Mouse (Mus musculus): ENCODE results near the gene Hist2h2bb. TPM values are rescaled to one million over a fixed set of nuclear protein-coding genes. Genes with fewer than 3 reads are reported as not detected.
A peak's percentile ranks its signal among the peaks of the same experiment; 100 is the strongest.
"Not testable (repeated sequence)": the region's sequence is repeated elsewhere in the genome, so short reads cannot be mapped to it uniquely, and the experiment has no call there.

The Hist2h2bb gene
- polyA plus RNA-seq, 1 experiment from 2014 or later, result 5.3 TPM

GRCm38 (mm10) chr3:96273591-96274465, 4.3 kb downstream of the Hist2h2bb start:
- ATAC-seq, result no peak
- 89% methylated on average over 17 of the region's 17 CpGs for WGBS
- H3K4me1 ChIP-seq (ENCODE audit: control insufficient read depth, insufficient read depth, low read length), result peaks cover 3% of the 10 kb centered on the region
- no peak overlapping the region for H3K4me2 ChIP-seq (ENCODE audit: low read depth, low read length)
- no peaks in the 10 kb centered on the region for H3K27me3 ChIP-seq (replicated peaks; ENCODE audit: control insufficient read depth, insufficient read depth, low read length)
- H3K4me3 ChIP-seq (ENCODE audit: low read length), result no peak overlapping the region
- no peaks in the 10 kb centered on the region for H3K36me3 ChIP-seq (ENCODE audit: control insufficient read depth, insufficient read depth, low read length)
- no peak overlapping the region for H3K27ac ChIP-seq (ENCODE audit: low read length)
- no peaks in the 10 kb centered on the region for H3K9me3 ChIP-seq (ENCODE audit: control insufficient read depth, low read length)
- H3K9ac ChIP-seq (ENCODE audit: low read depth, low read length), result no peak overlapping the region

GRCm38 (mm10) chr3:96277428-96277799, 7.9 kb downstream of the Hist2h2bb start:
- peak overlapping the region; percentile 38 for H3K27ac ChIP-seq (ENCODE audit: low read length)
- H3K4me1 ChIP-seq (ENCODE audit: control insufficient read depth, insufficient read depth, low read length), result no peaks in the 10 kb centered on the region; the same call in 1 of the 2 replicates
- WGBS, result 15% methylated on average over 8 of the region's 8 CpGs
- H3K9ac ChIP-seq (ENCODE audit: low read depth, low read length), result peak overlapping the region; percentile 76
- H3K27me3 ChIP-seq (replicated peaks; ENCODE audit: control insufficient read depth, insufficient read depth, low read length), result no peaks in the 10 kb centered on the region
- peak overlapping the region; percentile 91 for H3K4me2 ChIP-seq (ENCODE audit: low read depth, low read length)
- no peaks in the 10 kb centered on the region for H3K9me3 ChIP-seq (ENCODE audit: control insufficient read depth, low read length)
- peak; percentile 51 for ATAC-seq
- no peaks in the 10 kb centered on the region for H3K36me3 ChIP-seq (ENCODE audit: control insufficient read depth, insufficient read depth, low read length)
- peak overlapping the region; percentile 60 for H3K4me3 ChIP-seq (ENCODE audit: low read length)

GRCm38 (mm10) chr3:96277800-96278624, 8.5 kb downstream of the Hist2h2bb start:
- H3K4me1 ChIP-seq (ENCODE audit: control insufficient read depth, insufficient read depth, low read length), result no peaks in the 10 kb centered on the region; the same call in 1 of the 2 replicates
- peak; percentile 95 for ATAC-seq
- no peaks in the 10 kb centered on the region for H3K9me3 ChIP-seq (ENCODE audit: control insufficient read depth, low read length)
- peak overlapping the region; percentile 60 for H3K4me3 ChIP-seq (ENCODE audit: low read length)
- H3K27me3 ChIP-seq (replicated peaks; ENCODE audit: control insufficient read depth, insufficient read depth, low read length), result no peaks in the 10 kb centered on the region
- peak overlapping the region; percentile 82 for H3K27ac ChIP-seq (ENCODE audit: low read length)
- H3K9ac ChIP-seq (ENCODE audit: low read depth, low read length), result peak overlapping the region; percentile 76
- H3K4me2 ChIP-seq (ENCODE audit: low read depth, low read length), result peak overlapping the region; percentile 91
- H3K36me3 ChIP-seq (ENCODE audit: control insufficient read depth, insufficient read depth, low read length), result no peaks in the 10 kb centered on the region
- WGBS, result under 1% methylated on average over 49 of the region's 49 CpGs

- H3K27me3 ChIP-seq (replicated peaks; ENCODE audit: control insufficient read depth, insufficient read depth, low read length), result 0 out of 2 replicates have a peak, but pooled peaks cover 3% of the 10 kb centered on the region
- ATAC-seq, result no peak
- no peak overlapping the region for H3K27ac ChIP-seq (ENCODE audit: low read length)
- H3K4me1 ChIP-seq (ENCODE audit: control insufficient read depth, insufficient read depth, low read length), result no peaks in the 10 kb centered on the region; the same call in 1 of the 2 replicates
- no peak overlapping the region for H3K4me3 ChIP-seq (ENCODE audit: low read length)
- no peaks in the 10 kb centered on the region for H3K9me3 ChIP-seq (ENCODE audit: control insufficient read depth, low read length)
- H3K9ac ChIP-seq (ENCODE audit: low read depth, low read length), result no peak overlapping the region
- H3K4me2 ChIP-seq (ENCODE audit: low read depth, low read length), result no peak overlapping the region
- no peaks in the 10 kb centered on the region for H3K36me3 ChIP-seq (ENCODE audit: control insufficient read depth, insufficient read depth, low read length)
- WGBS, result 53% methylated on average over 6 of the region's 6 CpGs
Measured at GRCm38 (mm10) chr3:96280660-96281059, 11.1 kb downstream of the Hist2h2bb start.

GRCm38 (mm10) chr3:96284457-96284856, 14.9 kb downstream of the Hist2h2bb start:
- ATAC-seq, result no peak
- no peak overlapping the region for H3K4me2 ChIP-seq (ENCODE audit: low read depth, low read length)
- H3K4me3 ChIP-seq (ENCODE audit: low read length), result no peak overlapping the region
- 12% methylated on average over 4 of the region's 4 CpGs for WGBS
- no peak overlapping the region for H3K27ac ChIP-seq (ENCODE audit: low read length)
- no peaks in the 10 kb centered on the region for H3K36me3 ChIP-seq (ENCODE audit: control insufficient read depth, insufficient read depth, low read length)
- no peaks in the 10 kb centered on the region for H3K9me3 ChIP-seq (ENCODE audit: control insufficient read depth, low read length)
- no peaks in the 10 kb centered on the region for H3K4me1 ChIP-seq (ENCODE audit: control insufficient read depth, insufficient read depth, low read length)
- H3K9ac ChIP-seq (ENCODE audit: low read depth, low read length), result no peak overlapping the region
- 0 out of 2 replicates have a peak, but pooled peaks cover 3% of the 10 kb centered on the region for H3K27me3 ChIP-seq (replicated peaks; ENCODE audit: control insufficient read depth, insufficient read depth, low read length)

GRCm38 (mm10) chr3:96287334-96287733, 17.8 kb downstream of the Hist2h2bb start:
- not testable (repeated sequence) for H3K4me2 ChIP-seq (ENCODE audit: low read depth, low read length); H3K27me3 ChIP-seq (replicated peaks; ENCODE audit: control insufficient read depth, insufficient read depth, low read length); H3K9ac ChIP-seq (ENCODE audit: low read depth, low read length); H3K4me3 ChIP-seq (ENCODE audit: low read length); ATAC-seq; H3K36me3 ChIP-seq (ENCODE audit: control insufficient read depth, insufficient read depth, low read length); H3K27ac ChIP-seq (ENCODE audit: low read length); H3K9me3 ChIP-seq (ENCODE audit: control insufficient read depth, low read length); H3K4me1 ChIP-seq (ENCODE audit: control insufficient read depth, insufficient read depth, low read length)
- 85% methylated on average over 11 of the region's 11 CpGs for WGBS

- H3K4me1 ChIP-seq (ENCODE audit: control insufficient read depth, insufficient read depth, low read length), result no peaks in the 10 kb centered on the region
- H3K36me3 ChIP-seq (ENCODE audit: control insufficient read depth, insufficient read depth, low read length), result no peaks in the 10 kb centered on the region
- no peak overlapping the region for H3K9ac ChIP-seq (ENCODE audit: low read depth, low read length)
- no peak overlapping the region for H3K4me3 ChIP-seq (ENCODE audit: low read length)
- no peak for ATAC-seq
- no peaks in the 10 kb centered on the region for H3K9me3 ChIP-seq (ENCODE audit: control insufficient read depth, low read length)
- H3K4me2 ChIP-seq (ENCODE audit: low read depth, low read length), result no peak overlapping the region
- no peak overlapping the region for H3K27ac ChIP-seq (ENCODE audit: low read length)
- peaks cover 3% of the 10 kb centered on the region; the same call in 1 of the 2 replicates for H3K27me3 ChIP-seq (replicated peaks; ENCODE audit: control insufficient read depth, insufficient read depth, low read length)
- 69% methylated on average over 3 of the region's 3 CpGs for WGBS
Measured at GRCm38 (mm10) chr3:96289201-96289600, 19.6 kb downstream of the Hist2h2bb start.

GRCm38 (mm10) chr3:96290727-96291126, 21.2 kb downstream of the Hist2h2bb start:
- H3K4me1 ChIP-seq (ENCODE audit: control insufficient read depth, insufficient read depth, low read length); H3K27me3 ChIP-seq (replicated peaks; ENCODE audit: control insufficient read depth, insufficient read depth, low read length); H3K36me3 ChIP-seq (ENCODE audit: control insufficient read depth, insufficient read depth, low read length); H3K4me2 ChIP-seq (ENCODE audit: low read depth, low read length); H3K9me3 ChIP-seq (ENCODE audit: control insufficient read depth, low read length); ATAC-seq; H3K9ac ChIP-seq (ENCODE audit: low read depth, low read length); H3K4me3 ChIP-seq (ENCODE audit: low read length); H3K27ac ChIP-seq (ENCODE audit: low read length): not testable (repeated sequence)
- WGBS, result 92% methylated on average over 3 of the region's 3 CpGs

- Histone ChIP-seq H3K9me3 (ENCODE audit: control insufficient read depth, low read length) (no peaks in the 10 kb centered on the region), H3K4me2 (ENCODE audit: low read depth, low read length) (no peak overlapping the region), H3K4me1 (ENCODE audit: control insufficient read depth, insufficient read depth, low read length) (no peaks in the 10 kb centered on the region), H3K4me3 (ENCODE audit: low read length) (no peak overlapping the region), H3K27me3 (replicated peaks; ENCODE audit: control insufficient read depth, insufficient read depth, low read length) (peaks cover 3% of the 10 kb centered on the region; the same call in 1 of the 2 replicates), H3K27ac (ENCODE audit: low read length) (no peak overlapping the region), H3K9ac (ENCODE audit: low read depth, low read length) (no peak overlapping the region), H3K36me3 (ENCODE audit: control insufficient read depth, insufficient read depth, low read length) (no peaks in the 10 kb centered on the region)
- ATAC-seq, result no peak
- WGBS, result 57% methylated on average over 6 of the region's 6 CpGs
Measured at GRCm38 (mm10) chr3:96292641-96293040, 23.1 kb downstream of the Hist2h2bb start.

Data from intestine, embryonic 16.5 days (tissue).